Mouse (Mus musculus): Measurements from ENCODE around the gene Fkbp1a. TPM values are rescaled to one million over a fixed set of nuclear protein-coding genes. Genes with fewer than 3 reads are reported as not detected.

Gene Fkbp1a
- total and polyA plus RNA-seq, 2 experiments from 2014 or later, result 79.2 to 598 TPM

GRCm38 (mm10) chr2:151564006-151564405 lies 21.7 kb downstream of the Fkbp1a start:
- no peak for ATAC-seq (ENCODE audit: low FRiP score)
- Histone ChIP-seq H3K4me2 (ENCODE audit: low read depth, low read length, poor library complexity, severe bottlenecking) (no peak overlapping the region), H3K27me3 (ENCODE audit: insufficient read depth, low read length) (no peaks in the 10 kb centered on the region), H3K4me1 (ENCODE audit: insufficient read depth, low read length) (no peaks in the 10 kb centered on the region), H3K4me3 (ENCODE audit: low read depth, low read length) (no peak overlapping the region), H3K9ac (replicated peaks; ENCODE audit: low read length, poor library complexity, severe bottlenecking) (no peak overlapping the region), H3K9me3 (ENCODE audit: low read length) (no peaks in the 10 kb centered on the region), H3K36me3 (ENCODE audit: insufficient read depth, low read length) (peaks cover 30% of the 10 kb centered on the region), H3K27ac (ENCODE audit: low read depth, low read length) (no peak overlapping the region)
- 94% methylated on average over 1 of the region's 1 CpGs for WGBS
- DNase-seq (ENCODE audit: low spot score), result no peak
- TF ChIP-seq CTCF (IDR thresholded peaks at IDR 0.05), result no peak

- Histone ChIP-seq H3K4me2 (ENCODE audit: low read depth, low read length, poor library complexity, severe bottlenecking) (no peak overlapping the region), H3K9ac (replicated peaks; ENCODE audit: low read length, poor library complexity, severe bottlenecking) (no peak overlapping the region), H3K36me3 (ENCODE audit: insufficient read depth, low read length) (peaks cover 25% of the 10 kb centered on the region), H3K27me3 (ENCODE audit: insufficient read depth, low read length) (no peaks in the 10 kb centered on the region), H3K9me3 (ENCODE audit: low read length) (no peaks in the 10 kb centered on the region), H3K27ac (ENCODE audit: low read depth, low read length) (no peak overlapping the region), H3K4me1 (ENCODE audit: insufficient read depth, low read length) (no peaks in the 10 kb centered on the region), H3K4me3 (ENCODE audit: low read depth, low read length) (no peak overlapping the region)
- TF ChIP-seq CTCF (IDR thresholded peaks at IDR 0.05), result no peak
- DNase-seq (ENCODE audit: low spot score) (no peak), ATAC-seq (ENCODE audit: low FRiP score) (no peak)
- WGBS, result 73% methylated on average over 3 of the region's 3 CpGs
Measured at GRCm38 (mm10) chr2:151564986-151565385, 22.7 kb downstream of the Fkbp1a start.

- H3K27ac ChIP-seq (ENCODE audit: low read depth, low read length), result no peak overlapping the region
- no peaks in the 10 kb centered on the region for H3K4me1 ChIP-seq (ENCODE audit: insufficient read depth, low read length)
- WGBS, result 94% methylated on average over 6 of the region's 6 CpGs
- DNase-seq (ENCODE audit: low spot score), result no peak
- no peaks in the 10 kb centered on the region for H3K27me3 ChIP-seq (ENCODE audit: insufficient read depth, low read length)
- TF ChIP-seq CTCF (IDR thresholded peaks at IDR 0.05), result no peak
- H3K9me3 ChIP-seq (ENCODE audit: low read length), result no peaks in the 10 kb centered on the region
- H3K4me2 ChIP-seq (ENCODE audit: low read depth, low read length, poor library complexity, severe bottlenecking), result no peak overlapping the region
- H3K36me3 ChIP-seq (ENCODE audit: insufficient read depth, low read length), result peaks cover 14% of the 10 kb centered on the region
- H3K9ac ChIP-seq (replicated peaks; ENCODE audit: low read length, poor library complexity, severe bottlenecking), result no peak overlapping the region
- no peak for ATAC-seq (ENCODE audit: low FRiP score)
- no peak overlapping the region for H3K4me3 ChIP-seq (ENCODE audit: low read depth, low read length)
Measured at GRCm38 (mm10) chr2:151566856-151567255, 24.6 kb downstream of the Fkbp1a start.

- WGBS, result 64% methylated on average over 2 of the region's 2 CpGs
- H3K4me1 ChIP-seq (ENCODE audit: insufficient read depth, low read length), result no peaks in the 10 kb centered on the region
- no peaks in the 10 kb centered on the region for H3K9me3 ChIP-seq (ENCODE audit: low read length)
- no peak for ATAC-seq (ENCODE audit: low FRiP score)
- TF ChIP-seq CTCF (IDR thresholded peaks at IDR 0.05), result no peak
- H3K9ac ChIP-seq (replicated peaks; ENCODE audit: low read length, poor library complexity, severe bottlenecking), result no peak overlapping the region
- no peak for DNase-seq (ENCODE audit: low spot score)
- no peak overlapping the region for H3K27ac ChIP-seq (ENCODE audit: low read depth, low read length)
- no peaks in the 10 kb centered on the region for H3K27me3 ChIP-seq (ENCODE audit: insufficient read depth, low read length)
- H3K4me3 ChIP-seq (ENCODE audit: low read depth, low read length), result no peak overlapping the region
- no peak overlapping the region for H3K4me2 ChIP-seq (ENCODE audit: low read depth, low read length, poor library complexity, severe bottlenecking)
- 0 out of 2 replicates have a peak, but pooled peaks cover 3% of the 10 kb centered on the region for H3K36me3 ChIP-seq (ENCODE audit: insufficient read depth, low read length)
Measured at GRCm38 (mm10) chr2:151569452-151569851, 27.2 kb downstream of the Fkbp1a start.

GRCm38 (mm10) chr2:151571873-151572700 lies 29.8 kb downstream of the Fkbp1a start, which contains the start of gene Sdcbp2:
Gene Sdcbp2 (plus strand): TSS chr2:151572622.
- no peaks in the 10 kb centered on the region for H3K9me3 ChIP-seq (ENCODE audit: low read length)
- WGBS, result 74% methylated on average over 17 of the region's 17 CpGs
- H3K9ac ChIP-seq (replicated peaks; ENCODE audit: low read length, poor library complexity, severe bottlenecking), result no peak within 1 kb of the TSS
- H3K27me3 ChIP-seq (ENCODE audit: insufficient read depth, low read length), result no peaks in the 10 kb centered on the region
- H3K4me1 ChIP-seq (ENCODE audit: insufficient read depth, low read length), result peaks cover 3% of the 10 kb centered on the region; the same call in 1 of the 2 replicates
- no peak within 1 kb of the TSS for H3K4me2 ChIP-seq (ENCODE audit: low read depth, low read length, poor library complexity, severe bottlenecking)
- no peak for TF ChIP-seq CTCF (IDR thresholded peaks at IDR 0.05)
- DNase-seq (ENCODE audit: low spot score), result no peak
- no peak within 1 kb of the TSS for H3K4me3 ChIP-seq (ENCODE audit: low read depth, low read length)
- ATAC-seq (ENCODE audit: low FRiP score), result no peak
- no peaks in the 10 kb centered on the region for H3K36me3 ChIP-seq (ENCODE audit: insufficient read depth, low read length)
- H3K27ac ChIP-seq (ENCODE audit: low read depth, low read length), result no peak within 1 kb of the TSS

- Histone ChIP-seq H3K4me2 (ENCODE audit: low read depth, low read length, poor library complexity, severe bottlenecking) (no peak overlapping the region), H3K36me3 (ENCODE audit: insufficient read depth, low read length) (no peaks in the 10 kb centered on the region), H3K9me3 (ENCODE audit: low read length) (no peaks in the 10 kb centered on the region), H3K27ac (ENCODE audit: low read depth, low read length) (no peak overlapping the region), H3K27me3 (ENCODE audit: insufficient read depth, low read length) (no peaks in the 10 kb centered on the region), H3K9ac (replicated peaks; ENCODE audit: low read length, poor library complexity, severe bottlenecking) (no peak overlapping the region), H3K4me3 (ENCODE audit: low read depth, low read length) (no peak overlapping the region), H3K4me1 (ENCODE audit: insufficient read depth, low read length) (peaks cover 3% of the 10 kb centered on the region; the same call in 1 of the 2 replicates)
- 67% methylated on average over 3 of the region's 3 CpGs for WGBS
- ATAC-seq (ENCODE audit: low FRiP score) (no peak), DNase-seq (ENCODE audit: low spot score) (no peak)
- no peak for TF ChIP-seq CTCF (IDR thresholded peaks at IDR 0.05)
Measured at GRCm38 (mm10) chr2:151573667-151574066, 31.4 kb downstream of the Fkbp1a start.

Measured in midbrain, postnatal 0 days (tissue).